Mouse (Mus musculus) small intestine, adult 2 months (tissue): ENCODE measurements around the gene Blvrb. TPM values are rescaled to one million over a fixed set of nuclear protein-coding genes. Genes with fewer than 3 reads are reported as not detected.
"Not testable (repeated sequence)": the region's sequence is repeated elsewhere in the genome, so short reads cannot be mapped to it uniquely, and the experiment has no call there.

Experiments
- H3K27ac ChIP-seq: fragments of 200-500 bp; 2 replicates; pipeline ENCODE4 v1.5.1; 2012; ENCODE audit warnings: low read depth, low read length, control low read depth, inconsistent platforms; ENCODE audit not compliant: insufficient read depth
- H3K27me3 ChIP-seq: fragments of 200-500 bp; 2 replicates; pipeline ENCODE4 v1.6.1; 2012; ENCODE audit warnings: mild to moderate bottlenecking, moderate library complexity, low read length, inconsistent platforms; ENCODE audit not compliant: control insufficient read depth, insufficient read depth
- H3K36me3 ChIP-seq: fragments of 200-500 bp; 2 replicates; pipeline ENCODE4 v1.6.1; 2012; ENCODE audit warnings: mild to moderate bottlenecking, low read length, control low read depth, inconsistent platforms; ENCODE audit not compliant: control insufficient read depth, insufficient read depth
- H3K4me1 ChIP-seq: fragments of 200-500 bp; 2 replicates; pipeline ENCODE4 v1.6.1; 2012; ENCODE audit warnings: low read length, inconsistent platforms, mixed read lengths; ENCODE audit not compliant: control insufficient read depth, insufficient read depth, insufficient read length
- H3K4me3 ChIP-seq: fragments of 200-500 bp; 2 replicates; pipeline ENCODE4 v1.5.1; 2012; ENCODE audit warnings: low read depth, mild to moderate bottlenecking, control low read depth, inconsistent platforms, low read length, moderate library complexity
- CTCF ChIP-seq: fragments of 200-500 bp; IDR thresholded peaks from 2 replicates; pipeline ENCODE4 v1.5.1; 2012; ENCODE audit warnings: low read depth, mild to moderate bottlenecking, control low read depth, inconsistent platforms, low read length, moderate library complexity, mixed read lengths; ENCODE audit not compliant: insufficient replicate concordance, insufficient read length; ENCODE audit errors: extremely low read depth
- POLR2A ChIP-seq: fragments of 200-500 bp; IDR thresholded peaks from 2 replicates; pipeline ENCODE4 v1.6.1; 2012; ENCODE audit warnings: low read depth, mild to moderate bottlenecking, control low read depth, inconsistent platforms, low read length, moderate library complexity
- WGBS: fragments of 180-500 bp; shearing (Covaris S2); methylation state at CpG from one replicate; pipeline ENCODE4 v1.1.7; 2018; 5-methylcytosine and 5-hydroxymethylcytosine counted together
- polyA plus RNA-seq: library from polyadenylated mRNA; depleted of rRNA; stranded (reverse); fragments of >200 nt; gene quantifications from 2 replicates; pipeline ENCODE4 v1.2.3, GENCODE M21; 2012

The Blvrb gene
- polyA plus RNA-seq, 1 experiment = 142 TPM

DNA sequence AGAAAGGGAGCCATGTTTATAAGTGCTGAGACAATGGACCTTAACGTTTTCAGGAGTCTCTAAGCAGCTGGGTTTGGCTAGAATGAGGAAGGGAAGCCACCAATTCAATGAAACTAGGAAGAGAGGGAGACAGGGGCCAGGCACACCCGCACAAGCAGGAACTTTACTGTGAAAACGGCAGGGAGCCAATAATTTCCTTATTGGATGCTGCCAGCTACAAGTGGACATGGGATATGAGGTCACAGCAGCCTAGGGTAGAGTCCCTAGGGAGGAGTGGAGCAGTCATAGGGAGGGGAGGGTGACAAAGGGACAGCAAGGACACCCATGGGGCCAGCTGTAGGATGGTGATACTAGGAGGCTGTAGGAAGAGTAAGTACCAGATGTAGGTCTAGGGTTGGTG lies 45.2 kb downstream of the Blvrb start:
- Histone ChIP-seq H3K27ac (no peak overlapping the region), H3K36me3 (peaks cover 12% of the 10 kb centered on the region), H3K27me3 (no peaks in the 10 kb centered on the region), H3K4me1 (peaks cover 31% of the 10 kb centered on the region), H3K4me3 (no peak overlapping the region)
- TF ChIP-seq CTCF (no peak), POLR2A (no peak)
- WGBS = 12% methylated on average over 3 of the region's 3 CpGs

DNA sequence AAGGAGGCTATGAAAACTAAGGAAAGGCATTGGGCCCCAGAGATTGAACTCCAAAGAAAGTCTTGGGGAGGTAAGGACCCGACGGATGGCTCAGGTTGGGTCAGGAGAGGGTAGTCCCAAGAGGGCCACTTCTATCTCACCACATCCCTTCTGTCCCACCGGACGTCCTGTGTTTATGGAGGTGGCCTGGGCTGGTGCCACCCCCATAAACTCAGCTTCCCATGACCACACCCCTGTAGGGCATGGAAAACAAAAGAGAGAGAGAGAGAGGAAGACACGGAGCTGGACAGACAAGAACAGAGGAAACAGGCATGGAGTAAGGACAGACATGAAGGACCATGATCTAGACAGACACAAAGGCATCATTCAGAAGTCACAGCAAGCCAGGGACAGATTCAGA lies 45.7 kb downstream of the Blvrb start:
- TF ChIP-seq CTCF (no peak), POLR2A (no peak)
- H3K27ac ChIP-seq = no peak overlapping the region
- H3K4me3 ChIP-seq = no peak overlapping the region
- H3K27me3 ChIP-seq = no peaks in the 10 kb centered on the region
- H3K4me1 ChIP-seq = peaks cover 28% of the 10 kb centered on the region
- peaks cover 12% of the 10 kb centered on the region for H3K36me3 ChIP-seq
- WGBS = 76% methylated on average over 5 of the region's 5 CpGs

DNA sequence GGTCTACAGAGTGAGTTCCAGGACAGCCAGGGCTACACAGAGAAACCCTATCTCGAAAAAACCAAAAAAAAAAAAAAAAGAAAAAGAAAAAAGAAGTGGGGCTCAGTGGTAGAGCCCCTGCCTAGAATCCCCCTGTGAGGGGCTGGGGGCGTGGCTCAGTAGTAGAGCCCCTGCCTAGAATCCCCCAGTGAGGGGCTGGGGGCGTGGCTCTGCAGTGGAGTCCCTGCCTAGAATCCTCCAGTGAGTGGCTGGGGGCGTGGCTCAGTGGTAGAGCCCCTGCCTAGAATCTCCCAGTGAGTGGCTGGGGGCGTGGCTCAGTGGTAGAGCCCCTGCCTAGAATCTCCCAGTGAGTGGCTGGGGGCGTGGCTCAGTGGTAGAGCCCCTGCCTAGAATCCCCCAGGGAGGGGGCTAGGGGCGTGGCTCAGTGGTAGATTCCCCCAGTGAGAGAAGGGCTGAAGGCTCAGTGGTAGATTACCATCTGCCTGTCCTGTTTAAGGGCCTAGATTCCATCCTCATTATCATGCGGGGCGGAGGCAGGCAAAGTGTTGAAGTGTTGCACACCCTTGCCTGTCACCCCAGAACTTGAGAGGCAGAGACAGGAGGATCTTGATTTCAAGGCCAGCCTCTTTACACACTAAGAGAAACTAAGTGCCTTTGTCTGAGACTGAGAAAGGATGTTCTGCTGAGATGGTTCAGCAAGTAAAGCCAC lies 47.0 kb downstream of the Blvrb start:
- WGBS = 86% methylated on average over 9 of the region's 9 CpGs

DNA sequence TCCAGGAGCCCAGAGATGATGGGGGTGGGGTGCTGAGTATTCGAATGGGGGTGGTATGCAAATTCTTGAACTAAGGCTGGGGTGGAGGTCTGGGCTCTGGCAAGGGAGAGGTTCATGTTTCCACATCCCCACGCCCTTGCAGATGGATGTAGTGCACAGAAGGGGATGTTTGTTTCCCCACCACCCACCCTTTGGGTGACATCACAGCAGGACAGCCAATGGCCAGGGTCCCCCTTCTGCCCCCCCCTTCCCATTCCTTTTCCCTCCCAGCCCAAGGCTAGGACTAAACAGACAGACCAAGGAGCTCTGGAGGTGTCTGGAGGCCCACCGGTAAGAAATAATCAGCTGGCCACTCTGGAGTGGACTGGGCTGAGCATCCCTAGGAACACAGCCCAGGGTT lies 51.3 kb downstream of the Blvrb start, which contains the start of gene Prx:
TSS of gene Prx (plus strand) at position 289 of the 400 bp plus-strand sequence.
- H3K4me3 ChIP-seq = no peak within 1 kb of the TSS
- H3K27me3 ChIP-seq = no peaks in the 10 kb centered on the region
- H3K4me1 ChIP-seq = peaks cover 5% of the 10 kb centered on the region; the same call in 1 of the 2 replicates
- no peaks in the 10 kb centered on the region for H3K36me3 ChIP-seq
- TF ChIP-seq POLR2A (no peak), CTCF (no peak)
- WGBS = 69% methylated on average over 3 of the region's 3 CpGs
- no peak within 1 kb of the TSS for H3K27ac ChIP-seq

More for the DNA sequence above, 47.0 kb downstream of the Blvrb start:
- H3K27me3 ChIP-seq, H3K27ac ChIP-seq, H3K36me3 ChIP-seq, H3K4me3 ChIP-seq: not testable (repeated sequence)
- peaks cover 21% of the 10 kb centered on the region for H3K4me1 ChIP-seq

DNA sequence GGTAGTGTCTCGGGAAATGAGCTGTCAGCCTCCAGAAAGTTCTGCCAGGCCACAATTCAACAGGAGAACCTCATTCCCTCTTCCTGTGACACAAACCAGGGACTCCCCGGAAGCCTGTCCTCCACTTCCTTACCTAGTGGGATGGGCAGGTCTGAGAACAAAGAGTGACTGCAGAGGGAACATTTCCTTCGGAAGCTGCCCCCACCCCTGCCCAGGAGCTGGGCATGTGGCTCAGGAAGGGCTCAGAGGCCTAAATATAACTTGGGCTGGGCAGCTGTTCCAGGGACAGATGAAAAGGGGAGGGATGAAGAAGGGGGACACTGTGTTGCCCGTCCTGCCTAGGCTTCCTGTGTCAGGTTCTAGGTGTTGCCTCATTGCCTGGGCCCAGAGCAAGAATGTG lies 53.8 kb downstream of the Blvrb start:
- Histone ChIP-seq H3K36me3 (no peaks in the 10 kb centered on the region), H3K4me1 (peaks cover 5% of the 10 kb centered on the region; the same call in 1 of the 2 replicates), H3K4me3 (no peak overlapping the region), H3K27ac (no peak overlapping the region), H3K27me3 (no peaks in the 10 kb centered on the region)
- WGBS = 69% methylated on average over 4 of the region's 4 CpGs
- TF ChIP-seq CTCF = no peak

DNA sequence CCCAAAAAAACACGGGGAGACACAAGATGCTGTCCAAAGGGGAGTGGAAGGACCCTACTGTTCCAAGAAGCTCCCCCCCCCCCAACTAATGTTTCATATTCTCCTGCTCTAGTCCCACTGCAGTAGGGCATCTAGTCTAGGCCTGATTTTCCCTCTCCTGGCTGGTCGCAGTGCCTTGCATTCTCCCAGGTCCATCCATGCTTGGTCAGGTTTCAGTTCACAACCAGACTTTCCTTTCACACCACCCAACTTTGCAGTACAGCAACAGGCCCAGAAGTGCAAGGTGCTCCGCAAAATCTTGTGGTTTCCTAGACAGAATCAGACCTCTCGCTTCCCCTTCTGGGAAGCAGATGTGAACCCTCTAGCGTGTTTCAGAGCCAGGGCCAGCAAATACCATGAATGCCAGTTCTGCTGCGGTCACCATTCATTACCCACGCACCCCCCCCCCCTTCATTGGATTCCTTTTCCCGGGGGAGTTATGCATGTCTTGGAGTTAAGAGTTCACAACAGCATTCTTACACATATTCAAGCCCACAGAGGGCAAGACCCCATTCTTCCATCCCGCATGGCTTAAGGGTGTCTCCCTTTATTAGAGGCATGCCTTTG lies 59.1 kb downstream of the Blvrb start:
- no peak for TF ChIP-seq CTCF
- TF ChIP-seq POLR2A = no peak
- Histone ChIP-seq H3K4me3 (no peak overlapping the region), H3K27me3 (no peaks in the 10 kb centered on the region), H3K4me1 (peaks cover 10% of the 10 kb centered on the region; the same call in 1 of the 2 replicates), H3K36me3 (no peaks in the 10 kb centered on the region), H3K27ac (no peak overlapping the region)
- 61% methylated on average over 9 of the region's 9 CpGs for WGBS

DNA sequence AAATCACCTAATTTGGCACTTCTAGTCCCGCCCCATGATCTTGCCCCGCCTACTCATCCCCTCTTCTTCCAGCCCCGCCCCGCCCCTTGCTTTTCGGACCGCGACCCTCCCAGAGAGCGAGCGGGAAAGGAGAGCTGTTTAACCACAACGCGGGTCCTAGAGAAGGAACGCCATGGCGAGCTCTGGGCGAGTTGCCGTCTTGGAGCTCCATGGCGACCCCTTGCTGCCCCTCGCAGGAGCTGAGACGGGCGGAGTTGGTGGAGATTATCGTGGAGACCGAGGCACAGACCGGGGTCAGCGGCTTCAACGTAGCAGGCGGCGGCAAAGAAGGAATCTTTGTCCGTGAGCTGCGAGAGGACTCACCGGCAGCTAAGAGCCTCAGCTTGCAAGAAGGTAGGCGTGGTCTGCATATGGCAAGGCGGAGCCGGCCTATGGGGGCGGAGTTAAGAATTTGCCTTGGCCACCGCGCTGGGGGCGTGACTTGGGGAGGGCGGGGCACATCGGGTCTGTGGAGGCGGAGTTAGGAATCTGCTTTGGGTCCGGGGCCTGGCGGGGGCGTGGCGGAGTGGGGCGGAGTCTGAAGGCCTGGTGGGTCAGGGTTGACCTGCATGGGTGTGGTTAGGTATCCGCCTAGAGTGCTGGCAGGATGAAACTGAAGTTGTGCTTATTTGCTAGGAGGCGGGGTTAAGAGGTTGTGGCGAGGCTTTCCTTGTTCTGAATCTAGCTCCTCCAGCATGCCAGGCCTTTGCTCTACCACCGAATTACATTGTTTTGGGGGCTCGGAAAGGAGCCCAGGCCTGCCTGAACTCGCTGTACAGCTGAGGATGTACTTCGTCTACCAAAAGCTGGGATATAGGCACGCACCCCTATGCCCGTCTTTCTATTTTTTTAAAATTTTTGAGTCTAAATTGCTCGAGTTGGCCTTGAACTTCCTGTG lies 60.2 kb downstream of the Blvrb start:
- WGBS = under 1% methylated on average over 53 of the region's 54 CpGs
- Histone ChIP-seq H3K4me1 (peaks cover 8% of the 10 kb centered on the region; the same call in 1 of the 2 replicates), H3K27me3 (no peaks in the 10 kb centered on the region), H3K27ac (peak overlapping the region; percentile 97), H3K36me3 (no peaks in the 10 kb centered on the region), H3K4me3 (peak overlapping the region; percentile 83)
- TF ChIP-seq CTCF (no peak), POLR2A (peak; percentile 56)
